Mouse (Mus musculus): ENCODE data around the gene Dip2b. TPM values are rescaled to one million over a fixed set of nuclear protein-coding genes. Genes with fewer than 3 reads are reported as not detected.

The Dip2b gene
- total and polyA plus RNA-seq, 3 experiments = 11.2 to 19.5 (median 18.6) TPM

- DNase-seq = no peak
- no peak overlapping the region for H3K4me3 ChIP-seq
- no peaks in the 10 kb centered on the region for H3K27me3 ChIP-seq (ENCODE audit: control insufficient read depth, insufficient read depth, low read length)
- H3K36me3 ChIP-seq (ENCODE audit: control insufficient read depth, insufficient read depth, low read length) = peaks cover 6% of the 10 kb centered on the region
- TF ChIP-seq POLR2A (IDR thresholded peaks at IDR 0.05; ENCODE audit: insufficient read depth, low read depth, low read length) = no peak
- TF ChIP-seq EP300 (IDR thresholded peaks at IDR 0.05; ENCODE audit: insufficient read depth, low read depth, low read length) = no peak
- H3K9ac ChIP-seq (ENCODE audit: low read depth, low read length) = no peak overlapping the region
- no peaks in the 10 kb centered on the region for H3K4me1 ChIP-seq (ENCODE audit: control insufficient read depth, insufficient read depth, low read length)
- WGBS = 73% methylated on average over 10 of the region's 10 CpGs
- no peaks in the 10 kb centered on the region for H3K79me2 ChIP-seq (replicated peaks; ENCODE audit: control insufficient read depth, insufficient read depth, low read length)
- no peak overlapping the region for H3K27ac ChIP-seq
- intact Hi-C loops (cut with DNase I) = no loop called here
Measured at GRCm38 (mm10) chr15:100158985-100159384, 120.5 kb downstream of the Dip2b start.

- WGBS = 85% methylated on average over 6 of the region's 6 CpGs
- TF ChIP-seq EP300 (IDR thresholded peaks at IDR 0.05; ENCODE audit: insufficient read depth, low read depth, low read length) (no peak), CTCF (IDR thresholded peaks at IDR 0.05) (no peak), POLR2A (IDR thresholded peaks at IDR 0.05; ENCODE audit: insufficient read depth, low read depth, low read length) (no peak)
- Histone ChIP-seq H3K4me3 (no peak overlapping the region), H3K9ac (ENCODE audit: low read depth, low read length) (no peak overlapping the region), H3K36me3 (ENCODE audit: control insufficient read depth, insufficient read depth, low read length) (peaks cover 6% of the 10 kb centered on the region), H3K27me3 (ENCODE audit: control insufficient read depth, insufficient read depth, low read length) (no peaks in the 10 kb centered on the region), H3K4me1 (ENCODE audit: control insufficient read depth, insufficient read depth, low read length) (no peaks in the 10 kb centered on the region), H3K79me2 (replicated peaks; ENCODE audit: control insufficient read depth, insufficient read depth, low read length) (no peaks in the 10 kb centered on the region), H3K27ac (no peak overlapping the region)
- no peak for DNase-seq
- intact Hi-C loops (cut with DNase I) = no loop called here
Measured at GRCm38 (mm10) chr15:100161747-100162280, 123.3 kb downstream of the Dip2b start.

GRCm38 (mm10) chr15:100163381-100164051 lies 125.1 kb downstream of the Dip2b start:
- 94% methylated on average over 3 of the region's 3 CpGs for WGBS
- H3K4me1 ChIP-seq (ENCODE audit: control insufficient read depth, insufficient read depth, low read length) = peaks cover 4% of the 10 kb centered on the region
- H3K4me3 ChIP-seq = no peak overlapping the region
- H3K27me3 ChIP-seq (ENCODE audit: control insufficient read depth, insufficient read depth, low read length) = no peaks in the 10 kb centered on the region
- H3K9ac ChIP-seq (ENCODE audit: low read depth, low read length) = no peak overlapping the region
- no peak for DNase-seq
- no peak for TF ChIP-seq POLR2A (IDR thresholded peaks at IDR 0.05; ENCODE audit: insufficient read depth, low read depth, low read length)
- no peak for TF ChIP-seq EP300 (IDR thresholded peaks at IDR 0.05; ENCODE audit: insufficient read depth, low read depth, low read length)
- no peak for TF ChIP-seq CTCF (IDR thresholded peaks at IDR 0.05)
- H3K36me3 ChIP-seq (ENCODE audit: control insufficient read depth, insufficient read depth, low read length) = peaks cover 2% of the 10 kb centered on the region; the same call in 1 of the 2 replicates
- H3K27ac ChIP-seq = no peak overlapping the region
- intact Hi-C loops (cut with DNase I) = no loop called here
- no peaks in the 10 kb centered on the region for H3K79me2 ChIP-seq (replicated peaks; ENCODE audit: control insufficient read depth, insufficient read depth, low read length)

GRCm38 (mm10) chr15:100166464-100166863 lies 128.0 kb downstream of the Dip2b start:
- Histone ChIP-seq H3K9ac (ENCODE audit: low read depth, low read length) (no peak overlapping the region), H3K36me3 (ENCODE audit: control insufficient read depth, insufficient read depth, low read length) (peaks cover 2% of the 10 kb centered on the region; the same call in 1 of the 2 replicates), H3K79me2 (replicated peaks; ENCODE audit: control insufficient read depth, insufficient read depth, low read length) (no peaks in the 10 kb centered on the region), H3K4me1 (ENCODE audit: control insufficient read depth, insufficient read depth, low read length) (peaks cover 4% of the 10 kb centered on the region), H3K27me3 (ENCODE audit: control insufficient read depth, insufficient read depth, low read length) (no peaks in the 10 kb centered on the region), H3K4me3 (no peak overlapping the region), H3K27ac (no peak overlapping the region)
- no peak for TF ChIP-seq CTCF (IDR thresholded peaks at IDR 0.05)
- intact Hi-C loops (cut with DNase I) = no loop called here
- no peak for DNase-seq
- WGBS = 62% methylated on average over 3 of the region's 3 CpGs

- Histone ChIP-seq H3K36me3 (ENCODE audit: control insufficient read depth, insufficient read depth, low read length) (peaks cover 2% of the 10 kb centered on the region; the same call in 1 of the 2 replicates), H3K9ac (ENCODE audit: low read depth, low read length) (no peak overlapping the region), H3K27ac (peak overlapping the region; percentile 66), H3K79me2 (replicated peaks; ENCODE audit: control insufficient read depth, insufficient read depth, low read length) (no peaks in the 10 kb centered on the region), H3K4me3 (no peak overlapping the region), H3K27me3 (ENCODE audit: control insufficient read depth, insufficient read depth, low read length) (no peaks in the 10 kb centered on the region), H3K4me1 (ENCODE audit: control insufficient read depth, insufficient read depth, low read length) (peaks cover 4% of the 10 kb centered on the region)
- peak in 1 of 2 experiments; percentile 28 for DNase-seq
- intact Hi-C loops (cut with DNase I) = no loop called here
- WGBS = 49% methylated on average over 6 of the region's 6 CpGs
- TF ChIP-seq EP300 (IDR thresholded peaks at IDR 0.05; ENCODE audit: insufficient read depth, low read depth, low read length) (peak; percentile 72; the same call in 1 of the 2 replicates), CTCF (IDR thresholded peaks at IDR 0.05) (no peak), POLR2A (IDR thresholded peaks at IDR 0.05; ENCODE audit: insufficient read depth, low read depth, low read length) (no peak)
Measured at GRCm38 (mm10) chr15:100167791-100168190, 129.3 kb downstream of the Dip2b start.

GRCm38 (mm10) chr15:100168191-100168606 lies 129.7 kb downstream of the Dip2b start:
- peak overlapping the region; percentile 66 for H3K27ac ChIP-seq
- no peaks in the 10 kb centered on the region for H3K79me2 ChIP-seq (replicated peaks; ENCODE audit: control insufficient read depth, insufficient read depth, low read length)
- intact Hi-C loops (cut with DNase I) = no loop called here
- no peak overlapping the region for H3K4me3 ChIP-seq
- peaks cover 4% of the 10 kb centered on the region for H3K4me1 ChIP-seq (ENCODE audit: control insufficient read depth, insufficient read depth, low read length)
- no peaks in the 10 kb centered on the region for H3K27me3 ChIP-seq (ENCODE audit: control insufficient read depth, insufficient read depth, low read length)
- TF ChIP-seq CTCF (IDR thresholded peaks at IDR 0.05) (no peak), POLR2A (IDR thresholded peaks at IDR 0.05; ENCODE audit: insufficient read depth, low read depth, low read length) (no peak), EP300 (IDR thresholded peaks at IDR 0.05; ENCODE audit: insufficient read depth, low read depth, low read length) (no peak)
- no peak overlapping the region for H3K9ac ChIP-seq (ENCODE audit: low read depth, low read length)
- WGBS = 58% methylated on average over 8 of the region's 8 CpGs
- peaks cover 2% of the 10 kb centered on the region; the same call in 1 of the 2 replicates for H3K36me3 ChIP-seq (ENCODE audit: control insufficient read depth, insufficient read depth, low read length)
- DNase-seq = peak; percentile 32 to 49
